ENCODE assay signal across 7 mouse cellular contexts in genomic region chr17:23740136-23740584, GRCm38 (mm10). TPM values are rescaled to one million over a fixed set of nuclear protein-coding genes. Genes with fewer than 3 reads are reported as not detected.
DNase-seq lines count a peak whose midpoint lies in the region; ATAC-seq lines count a peak whose summit lies in the region.

No protein-coding gene starts in this region.

- under 1% methylated on average over 42 of the region's 46 CpGs for WGBS in intestine, embryonic 16.5 days
- under 1% methylated on average over 46 of the region's 46 CpGs for WGBS in midbrain, embryonic 10.5 days

- H3K4me3 ChIP-seq in intestine, embryonic 16.5 days (ENCODE audit: low read length) = peak overlapping the region; percentile 68
- peak overlapping the region; percentile 80 for H3K4me3 ChIP-seq in midbrain, embryonic 10.5 days

- peaks cover 42% of the 10 kb centered on the region for H3K27me3 ChIP-seq in intestine, embryonic 16.5 days (replicated peaks; ENCODE audit: control insufficient read depth, insufficient read depth, low read length)
- peaks cover 84% of the 10 kb centered on the region for H3K27me3 ChIP-seq in midbrain, embryonic 10.5 days (ENCODE audit: low read depth, poor library complexity, severe bottlenecking)

- intact Hi-C loops in left cerebral cortex, postnatal 36 days (cut with DNase I) = no loop called here

- peak overlapping the region; percentile 97 for H3K4me2 ChIP-seq in intestine, embryonic 16.5 days (ENCODE audit: low read depth, low read length)

- peak overlapping the region; percentile 76 for H3K9ac ChIP-seq in intestine, embryonic 16.5 days (ENCODE audit: low read depth, low read length)

- ATAC-seq in intestine, embryonic 16.5 days = peak; percentile 87

- peak overlapping the region; percentile 30 for H3K27ac ChIP-seq in intestine, embryonic 16.5 days (ENCODE audit: low read length)
- H3K27ac ChIP-seq in midbrain, embryonic 10.5 days (replicated peaks) = peak overlapping the region; percentile 89

- H3K4me1 ChIP-seq in intestine, embryonic 16.5 days (ENCODE audit: control insufficient read depth, insufficient read depth, low read length) = peaks cover 27% of the 10 kb centered on the region
- H3K4me1 ChIP-seq in midbrain, embryonic 10.5 days = peaks cover 58% of the 10 kb centered on the region

- H3K9me3 ChIP-seq in intestine, embryonic 16.5 days (ENCODE audit: control insufficient read depth, low read length) = no peaks in the 10 kb centered on the region
- 0 out of 2 replicates have a peak, but pooled peaks cover 2% of the 10 kb centered on the region for H3K9me3 ChIP-seq in midbrain, embryonic 10.5 days (replicated peaks)

- peak; percentile 95 for DNase-seq in adrenal gland, postnatal 14 days
- DNase-seq in embryo, embryonic 9.5 days (ENCODE audit: extremely low spot score) = peak; percentile 87
- DNase-seq in gastrocnemius, postnatal 4 days (ENCODE audit: low spot score in 2 of 2) = peak; percentile 76 to 87
- peak; percentile 93 to 94 for DNase-seq in left cerebral cortex, postnatal 36 days (ENCODE audit: low spot score in 2 of 2)
- DNase-seq in midbrain, embryonic 10.5 days (ENCODE audit: low spot score) = peak; percentile 90
- peak; percentile 86 for DNase-seq in right cerebral cortex, postnatal 4 days

- no peaks in the 10 kb centered on the region; the same call in 1 of the 2 replicates for H3K36me3 ChIP-seq in intestine, embryonic 16.5 days (ENCODE audit: control insufficient read depth, insufficient read depth, low read length)
- H3K36me3 ChIP-seq in midbrain, embryonic 10.5 days = peaks cover 29% of the 10 kb centered on the region

RNA-seq across cellular contexts. Expression of gene Paqr4, which starts 0.5 kb away (rescaled TPM):
- total RNA-seq in adrenal gland, postnatal 14 days (2021) = 11.3 and 14.3 TPM in 2 replicates
- 10 to 100 TPM; 12.5 to 13.4 TPM for total RNA-seq in gastrocnemius, postnatal 4 days (2021)
- polyA plus RNA-seq in intestine, embryonic 16.5 days (2015; fragmentation: Nextera tagmentation; extraction: Ambion mirVana) = 23.5 and 25.3 TPM in 2 replicates
- 10 to 100 TPM; 58.7 to 62.9 TPM for total RNA-seq in left cerebral cortex, postnatal 36 days (2021)
- polyA plus RNA-seq in midbrain, embryonic 10.5 days (2016; fragmentation: Nextera tagmentation; extraction: Ambion mirVana) = 27.6 and 36.2 TPM in 2 replicates

RNA-seq across cellular contexts. Expression of gene Kremen2, which starts 5.5 kb away (rescaled TPM):
- total RNA-seq in adrenal gland, postnatal 14 days (2021) = not detected in 2 replicates
- under 1 TPM; 0.13 to 0.20 TPM for total RNA-seq in gastrocnemius, postnatal 4 days (2021)
- 0.44 and 0.51 TPM in 2 replicates for polyA plus RNA-seq in intestine, embryonic 16.5 days (2015; fragmentation: Nextera tagmentation; extraction: Ambion mirVana)
- total RNA-seq in left cerebral cortex, postnatal 36 days (2021) = under 1 TPM; 0.48 to 0.81 TPM
- 1.7 and 2.3 TPM in 2 replicates for polyA plus RNA-seq in midbrain, embryonic 10.5 days (2016; fragmentation: Nextera tagmentation; extraction: Ambion mirVana)

RNA-seq across cellular contexts. Expression of gene Pkmyt1, which starts 14.0 kb away (rescaled TPM):
- total RNA-seq in adrenal gland, postnatal 14 days (2021) = 9.7 and 11.3 TPM in 2 replicates
- total RNA-seq in gastrocnemius, postnatal 4 days (2021) = 10 to 100 TPM; 11.1 to 12.4 TPM
- polyA plus RNA-seq in intestine, embryonic 16.5 days (2015; fragmentation: Nextera tagmentation; extraction: Ambion mirVana) = 36.9 and 44.6 TPM in 2 replicates
- 1 to 10 TPM; 4.1 to 4.7 TPM for total RNA-seq in left cerebral cortex, postnatal 36 days (2021)
- polyA plus RNA-seq in midbrain, embryonic 10.5 days (2016; fragmentation: Nextera tagmentation; extraction: Ambion mirVana) = 58.5 and 59.7 TPM in 2 replicates

RNA-seq across cellular contexts. Expression of gene 1520401A03Rik, which starts 17.6 kb away (rescaled TPM):
- total RNA-seq in adrenal gland, postnatal 14 days (2021) = 1.9 and 3.8 TPM in 2 replicates
- under 1 TPM; 0.26 to 0.66 TPM for total RNA-seq in gastrocnemius, postnatal 4 days (2021)
- polyA plus RNA-seq in intestine, embryonic 16.5 days (2015; fragmentation: Nextera tagmentation; extraction: Ambion mirVana) = not detected in 2 replicates
- total RNA-seq in left cerebral cortex, postnatal 36 days (2021) = under 1 TPM in 1 of 2 experiments, not detected in 1; 0.10 TPM
- polyA plus RNA-seq in midbrain, embryonic 10.5 days (2016; fragmentation: Nextera tagmentation; extraction: Ambion mirVana) = not detected in 2 replicates

RNA-seq across cellular contexts. Expression of gene Flywch1, which starts 31.2 kb away (rescaled TPM):
- total RNA-seq in adrenal gland, postnatal 14 days (2021) = 44.4 and 46.4 TPM in 2 replicates
- 10 to 100 TPM; 44.5 to 49.2 TPM for total RNA-seq in gastrocnemius, postnatal 4 days (2021)
- 44.5 and 44.9 TPM in 2 replicates for polyA plus RNA-seq in intestine, embryonic 16.5 days (2015; fragmentation: Nextera tagmentation; extraction: Ambion mirVana)
- total RNA-seq in left cerebral cortex, postnatal 36 days (2021) = 100 to 1,000 TPM; 354 to 411 TPM
- polyA plus RNA-seq in midbrain, embryonic 10.5 days (2016; fragmentation: Nextera tagmentation; extraction: Ambion mirVana) = 187 and 202 TPM in 2 replicates

Comparison
In these comparisons a context has a peak if more than half of its experiments do, and no peak if none do; other contexts are left out.
1. Peak in every context shown above with its lines: DNase-seq, ATAC-seq, H3K4me3 ChIP-seq and H3K27ac ChIP-seq.